Mouse (Mus musculus) intestine, embryonic 14.5 days (tissue): ENCODE measurements around the gene Smap1. TPM values are rescaled to one million over a fixed set of nuclear protein-coding genes. Genes with fewer than 3 reads are reported as not detected.

Source experiments
- ATAC-seq: fragments of 200-750 bp; cut with Nextera tagmentation; replicated peaks from 2 replicates; pipeline ENCODE4 v1.8.0; 2017; ENCODE audit warnings: low read depth, moderate number of reproducible peaks, moderate TSS enrichment, moderate library complexity; ENCODE audit not compliant: low FRiP score, low TSS enrichment
- DNase-seq: peaks from one replicate; pipeline ENCODE4 v3.0.0-alpha.2; 2018; ENCODE audit warnings: low spot score
- H3K27ac ChIP-seq: fragments of 300-500 bp; sonication (generic); 2 replicates; pipeline ENCODE4 v1.5.1; 2014; ENCODE audit warnings: low read depth, mild to moderate bottlenecking, control low read depth
- H3K27me3 ChIP-seq: fragments of 300-500 bp; sonication (generic); replicated peaks from 2 replicates; pipeline ENCODE4 v1.6.1; 2014; ENCODE audit warnings: low read length, control low read depth; ENCODE audit not compliant: control insufficient read depth, insufficient read depth
- H3K36me3 ChIP-seq: fragments of 300-500 bp; sonication (generic); 2 replicates; pipeline ENCODE4 v1.6.1; 2014; ENCODE audit warnings: low read length, control low read depth; ENCODE audit not compliant: control insufficient read depth, insufficient read depth
- H3K4me1 ChIP-seq: fragments of 300-500 bp; sonication (generic); replicated peaks from 2 replicates; pipeline ENCODE4 v1.6.1; 2014; ENCODE audit warnings: low read length, control low read depth, mixed read lengths; ENCODE audit not compliant: control insufficient read depth, insufficient read depth
- H3K4me2 ChIP-seq: fragments of 300-500 bp; sonication (generic); 2 replicates; pipeline ENCODE4 v1.6.1; 2014; ENCODE audit warnings: low read length
- H3K4me3 ChIP-seq: fragments of 300-500 bp; sonication (generic); 2 replicates; pipeline ENCODE4 v1.5.1; 2014; ENCODE audit warnings: low read depth, low read length, control low read depth, mixed read lengths
- H3K9ac ChIP-seq: fragments of 300-500 bp; sonication (generic); 2 replicates; pipeline ENCODE4 v1.6.1; 2014; ENCODE audit warnings: mild to moderate bottlenecking, low read length
- H3K9me3 ChIP-seq: fragments of 300-500 bp; sonication (generic); 2 replicates; pipeline ENCODE4 v1.6.1; 2016; ENCODE audit warnings: low read length, control low read depth; ENCODE audit not compliant: control insufficient read depth
- WGBS: fragments of 180-500 bp; shearing (Covaris S2); extraction: QIAGEN DNeasy Blood & Tissue Kit; methylation state at CpG from one replicate; pipeline ENCODE4 v1.1.7; 2014; 5-methylcytosine and 5-hydroxymethylcytosine counted together
- polyA plus RNA-seq: library from polyadenylated mRNA; unstranded; fragments of >200 nt; fragmentation: Nextera tagmentation; extraction: Ambion mirVana; gene quantifications from 2 replicates; pipeline ENCODE4 v1.2.1, GENCODE M21; 2014

Gene Smap1
- polyA plus RNA-seq, 1 experiment from 2014 or later = 45.6 TPM

DNA sequence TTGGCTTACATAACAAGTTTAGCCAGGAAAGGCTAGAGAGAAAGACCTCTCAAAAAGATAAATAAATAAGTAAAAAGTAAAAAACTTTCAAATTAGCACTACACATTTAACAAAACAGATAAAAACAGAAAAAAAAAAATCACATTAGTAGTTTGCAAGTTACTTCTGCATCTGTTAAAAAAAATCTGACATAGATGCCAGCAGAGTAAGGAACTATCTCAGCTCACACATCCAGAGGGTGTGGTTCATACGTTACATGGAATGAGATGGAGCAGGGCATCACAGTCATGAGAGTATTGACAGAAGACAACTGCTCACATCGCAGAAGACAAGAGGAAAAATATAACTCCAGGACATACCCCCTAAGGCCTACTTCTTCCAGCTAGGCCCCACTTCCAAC, 19.4 kb downstream of the Smap1 start:
- Histone ChIP-seq H3K4me3 (no peak overlapping the region), H3K27me3 (no peaks in the 10 kb centered on the region), H3K9ac (no peak overlapping the region), H3K36me3 (no peaks in the 10 kb centered on the region), H3K4me2 (no peak overlapping the region), H3K27ac (no peak overlapping the region), H3K4me1 (no peaks in the 10 kb centered on the region), H3K9me3 (no peaks in the 10 kb centered on the region)
- DNase-seq (no peak), ATAC-seq (no peak)
- 83% methylated on average over 2 of the region's 2 CpGs for WGBS

DNA sequence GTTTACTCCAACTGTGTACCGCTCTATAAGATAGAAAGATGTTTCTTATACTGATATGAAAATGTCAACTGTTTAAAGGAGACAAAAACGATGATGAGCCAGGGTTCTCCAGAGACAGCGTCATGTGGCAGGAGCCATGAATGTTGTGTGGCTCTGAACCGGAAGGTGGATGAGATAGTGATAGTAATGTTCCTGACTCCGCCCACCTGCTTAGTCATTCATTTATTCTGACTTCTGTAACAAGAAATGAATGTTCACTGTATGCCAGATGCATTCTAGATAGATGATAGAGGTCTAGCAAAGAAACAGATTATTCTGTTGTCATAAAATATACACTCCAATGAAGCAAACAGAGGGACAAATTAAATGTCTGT, 22.5 kb downstream of the Smap1 start:
- whole genome bisulfite sequencing = 84% methylated on average over 5 of the region's 5 CpGs
- no peaks in the 10 kb centered on the region for H3K9me3 ChIP-seq
- H3K4me1 ChIP-seq = no peaks in the 10 kb centered on the region
- H3K4me2 ChIP-seq = no peak overlapping the region
- ATAC-seq = no peak
- H3K4me3 ChIP-seq = no peak overlapping the region
- DNase-seq = no peak
- no peak overlapping the region for H3K27ac ChIP-seq
- no peaks in the 10 kb centered on the region for H3K27me3 ChIP-seq
- H3K36me3 ChIP-seq = no peaks in the 10 kb centered on the region
- no peak overlapping the region for H3K9ac ChIP-seq

DNA sequence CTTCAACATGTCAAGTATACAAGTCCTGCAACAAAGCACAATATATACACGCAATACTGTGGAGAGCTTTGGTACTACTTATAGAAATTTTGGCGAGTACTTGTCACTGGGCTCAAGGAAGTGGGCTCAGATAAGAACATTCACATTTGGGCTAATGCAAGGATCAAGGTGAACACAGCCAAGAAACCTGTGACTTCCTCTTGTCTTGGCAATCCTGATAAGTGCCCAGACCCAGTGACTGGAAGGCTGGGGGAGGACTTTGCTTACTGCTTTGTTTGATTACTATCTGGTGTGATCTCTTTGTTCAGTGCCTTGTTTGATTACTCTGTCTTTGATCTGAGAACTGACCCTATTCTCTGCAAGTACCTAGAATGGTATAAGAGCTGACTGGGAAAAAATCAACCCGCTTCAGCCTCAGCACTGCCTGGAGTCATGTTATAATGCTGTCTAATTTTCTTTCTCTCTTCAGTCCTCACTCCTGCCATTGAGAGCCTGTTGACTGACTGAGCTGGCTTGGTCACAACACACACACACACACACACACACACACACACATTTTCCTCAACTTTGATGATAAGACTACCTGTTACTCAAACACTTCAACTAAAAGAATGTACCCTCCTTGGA, 23.0 kb downstream of the Smap1 start:
- Histone ChIP-seq H3K27me3 (no peaks in the 10 kb centered on the region), H3K36me3 (no peaks in the 10 kb centered on the region), H3K9ac (no peak overlapping the region), H3K4me1 (no peaks in the 10 kb centered on the region), H3K4me3 (no peak overlapping the region), H3K27ac (no peak overlapping the region), H3K4me2 (no peak overlapping the region), H3K9me3 (no peaks in the 10 kb centered on the region)
- ATAC-seq = no peak
- WGBS = 83% methylated on average over 3 of the region's 3 CpGs
- no peak for DNase-seq

DNA sequence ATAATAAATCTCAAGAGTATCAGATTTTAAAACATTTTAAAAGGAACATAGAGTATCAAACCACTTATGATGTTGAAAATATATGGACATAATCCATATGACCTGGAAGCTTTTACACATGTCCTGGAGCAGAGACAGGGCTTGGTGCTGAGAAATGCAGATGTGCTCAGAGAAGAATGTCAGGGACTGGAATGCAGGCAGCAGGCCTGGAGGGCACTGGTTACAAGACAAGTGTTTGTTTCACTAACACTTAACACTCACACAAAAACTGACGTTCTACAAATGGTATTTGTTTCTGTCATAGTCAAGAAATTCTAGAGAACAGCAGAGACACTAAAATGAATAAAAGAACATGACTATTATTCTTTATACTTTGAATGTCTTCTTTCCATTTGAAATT, 30.0 kb downstream of the Smap1 start:
- H3K9me3 ChIP-seq = no peaks in the 10 kb centered on the region
- no peaks in the 10 kb centered on the region for H3K36me3 ChIP-seq
- no peaks in the 10 kb centered on the region for H3K4me1 ChIP-seq
- H3K27ac ChIP-seq = no peak overlapping the region
- DNase-seq (no peak), ATAC-seq (no peak)
- H3K4me2 ChIP-seq = no peak overlapping the region
- 23% methylated on average over 1 of the region's 1 CpGs for WGBS
- H3K9ac ChIP-seq = no peak overlapping the region
- H3K27me3 ChIP-seq = no peaks in the 10 kb centered on the region
- H3K4me3 ChIP-seq = no peak overlapping the region

DNA sequence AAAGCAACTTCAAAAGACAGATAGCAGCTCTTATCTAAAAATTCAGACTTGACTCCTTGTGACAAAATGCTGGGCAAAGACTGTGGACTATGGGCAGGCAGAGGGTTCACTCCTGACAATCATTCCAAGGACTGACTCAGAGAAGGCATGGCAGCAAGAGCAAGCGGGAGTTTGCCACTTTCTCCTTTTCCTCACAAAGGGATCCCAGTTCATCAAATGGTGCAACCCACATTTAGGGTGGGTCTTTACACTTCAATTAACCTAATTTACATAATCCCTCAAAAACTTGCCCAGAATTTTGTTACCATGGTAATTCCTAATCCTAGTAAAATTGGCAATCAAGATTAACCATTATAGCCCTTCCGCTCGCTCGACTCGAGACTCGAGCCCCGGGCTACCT, 37.2 kb downstream of the Smap1 start:
- Histone ChIP-seq H3K4me3 (no peak overlapping the region), H3K27ac (no peak overlapping the region), H3K9ac (no peak overlapping the region), H3K27me3 (no peaks in the 10 kb centered on the region), H3K4me2 (no peak overlapping the region), H3K9me3 (no peaks in the 10 kb centered on the region), H3K36me3 (no peaks in the 10 kb centered on the region), H3K4me1 (no peaks in the 10 kb centered on the region)
- DNase-seq = no peak
- 98% methylated on average over 7 of the region's 7 CpGs for WGBS
- ATAC-seq = no peak

DNA sequence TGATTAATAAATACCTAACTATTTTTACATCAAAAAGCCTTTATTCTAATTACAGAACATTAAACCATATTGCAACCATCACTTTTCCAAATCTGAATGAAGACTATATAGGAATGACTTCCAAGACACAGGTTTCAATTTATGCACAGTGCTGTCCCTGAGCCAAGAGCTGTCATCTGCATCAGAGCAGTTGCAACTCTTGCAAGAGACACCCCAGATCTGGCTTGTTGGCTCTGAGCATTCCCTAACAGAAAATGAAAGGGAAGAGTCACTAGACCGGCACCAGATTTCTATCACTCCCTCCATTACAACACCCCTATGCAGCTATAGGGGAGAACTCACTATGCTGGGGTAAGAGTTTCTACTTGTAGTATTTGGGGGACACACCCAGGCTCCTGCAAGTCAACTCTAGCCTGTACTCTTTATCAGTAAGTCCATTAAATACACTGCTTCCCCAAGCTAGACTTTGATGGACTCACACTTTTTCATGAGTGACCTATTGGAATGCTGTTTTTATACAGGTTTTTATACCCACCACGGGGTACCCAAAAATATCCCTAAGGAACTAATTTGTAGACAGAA, 37.9 kb downstream of the Smap1 start:
- H3K9ac ChIP-seq = no peak overlapping the region
- no peak for DNase-seq
- no peaks in the 10 kb centered on the region for H3K36me3 ChIP-seq
- no peak overlapping the region for H3K4me2 ChIP-seq
- 92% methylated on average over 2 of the region's 2 CpGs for WGBS
- H3K4me1 ChIP-seq = no peaks in the 10 kb centered on the region
- no peak for ATAC-seq
- H3K27me3 ChIP-seq = no peaks in the 10 kb centered on the region
- no peak overlapping the region for H3K4me3 ChIP-seq
- H3K27ac ChIP-seq = no peak overlapping the region
- no peaks in the 10 kb centered on the region for H3K9me3 ChIP-seq

DNA sequence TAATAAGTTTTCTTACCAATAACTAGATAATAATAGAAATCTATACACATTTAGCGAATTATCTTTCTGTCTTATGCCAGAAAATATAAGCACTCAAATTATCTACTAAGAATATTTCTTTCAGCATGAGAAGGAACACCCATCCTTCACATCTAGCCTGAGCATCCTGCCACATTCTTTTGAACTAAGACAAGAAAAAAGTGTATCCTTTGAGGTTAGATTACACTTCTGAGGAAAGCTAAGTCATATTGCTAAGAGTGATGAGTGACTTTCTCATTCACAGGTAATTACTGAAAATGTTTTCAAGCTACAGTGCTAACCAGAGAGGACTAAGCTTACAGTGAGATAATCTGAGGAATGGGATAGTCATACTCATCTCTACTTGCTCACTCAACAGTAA, 39.4 kb downstream of the Smap1 start:
- Histone ChIP-seq H3K9ac (no peak overlapping the region), H3K4me1 (no peaks in the 10 kb centered on the region), H3K9me3 (no peaks in the 10 kb centered on the region), H3K27me3 (no peaks in the 10 kb centered on the region), H3K36me3 (no peaks in the 10 kb centered on the region), H3K4me3 (no peak overlapping the region), H3K27ac (no peak overlapping the region), H3K4me2 (no peak overlapping the region)
- WGBS = 100% methylated on average over 1 of the region's 1 CpGs
- DNase-seq = no peak
- no peak for ATAC-seq

DNA sequence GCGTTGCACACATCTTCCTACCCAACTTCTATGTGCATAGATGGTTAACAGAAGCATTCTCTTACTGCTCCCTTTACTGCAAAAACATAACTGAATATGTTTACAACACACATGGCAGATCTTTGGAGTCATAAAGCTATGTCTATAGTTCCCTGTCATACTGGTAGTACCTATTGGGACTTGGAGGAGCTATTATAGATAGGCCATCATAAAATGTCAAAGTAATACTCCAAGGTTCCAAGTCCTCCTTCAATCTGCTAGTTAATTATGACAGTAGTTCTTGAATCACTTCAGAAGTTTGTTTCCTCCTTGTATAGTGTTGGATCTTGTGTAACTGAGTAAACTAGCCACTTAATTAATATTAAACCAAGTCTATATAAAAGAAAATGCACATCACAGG, 49.9 kb downstream of the Smap1 start:
- no peak for DNase-seq
- Histone ChIP-seq H3K4me1 (no peaks in the 10 kb centered on the region), H3K4me2 (no peak overlapping the region), H3K27ac (no peak overlapping the region), H3K4me3 (no peak overlapping the region), H3K9me3 (no peaks in the 10 kb centered on the region), H3K27me3 (no peaks in the 10 kb centered on the region), H3K9ac (no peak overlapping the region), H3K36me3 (peaks cover 15% of the 10 kb centered on the region)
- no peak for ATAC-seq
- WGBS = 93% methylated on average over 1 of the region's 1 CpGs

DNA sequence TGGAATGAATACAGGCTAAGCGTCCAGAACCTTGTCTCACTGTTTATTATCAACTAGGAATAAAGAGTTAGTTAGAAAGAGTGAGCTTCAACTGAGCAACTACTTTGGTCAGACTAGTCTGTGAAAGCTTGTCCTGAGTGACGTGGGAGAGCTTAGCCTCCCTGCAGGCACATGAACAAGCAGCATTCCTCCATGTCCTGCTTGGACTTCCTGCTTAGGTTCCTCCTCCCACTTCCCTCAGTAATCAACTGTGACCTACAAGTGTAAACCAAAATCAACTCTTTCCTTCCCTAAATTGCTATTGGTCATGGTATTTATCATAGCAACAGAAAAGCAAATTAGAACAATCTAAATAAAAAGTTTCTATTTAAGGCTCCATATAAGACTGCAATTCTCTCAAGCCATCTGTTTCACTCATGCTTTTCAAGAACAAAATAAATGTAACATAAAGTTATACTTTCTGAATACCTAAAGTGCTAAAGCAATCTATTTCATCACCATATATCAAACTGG, 54.7 kb downstream of the Smap1 start:
- no peak for DNase-seq
- H3K4me1 ChIP-seq = no peaks in the 10 kb centered on the region
- no peak overlapping the region for H3K4me3 ChIP-seq
- H3K27ac ChIP-seq = no peak overlapping the region
- H3K27me3 ChIP-seq = no peaks in the 10 kb centered on the region
- H3K36me3 ChIP-seq = peaks cover 10% of the 10 kb centered on the region; the same call in 1 of the 2 replicates
- no peaks in the 10 kb centered on the region for H3K9me3 ChIP-seq
- H3K9ac ChIP-seq = no peak overlapping the region
- ATAC-seq = no peak
- H3K4me2 ChIP-seq = no peak overlapping the region
- 70% methylated on average over 2 of the region's 2 CpGs for WGBS
